Mouse (Mus musculus) megakaryocyte, embryonic 14.5 days (primary cell): Measurements from ENCODE around the gene Lsm12. TPM values are rescaled to one million over a fixed set of nuclear protein-coding genes. Genes with fewer than 3 reads are reported as not detected.

Experiments
- H3K27me3 ChIP-seq: replicated peaks from 2 replicates; pipeline ENCODE3; 2012; ENCODE audit warnings: inconsistent platforms
- H3K36me3 ChIP-seq: replicated peaks from 2 replicates; pipeline ENCODE3; 2012; ENCODE audit warnings: low read length, inconsistent platforms, mixed read lengths
- H3K4me1 ChIP-seq: 2 replicates; pipeline ENCODE4 v1.6.1; 2012; ENCODE audit warnings: inconsistent platforms
- H3K4me3 ChIP-seq: replicated peaks from 2 replicates; pipeline ENCODE3; 2012; ENCODE audit warnings: moderate library complexity, mild to moderate bottlenecking, inconsistent platforms
- H3K9me3 ChIP-seq: 2 replicates; pipeline ENCODE4 v1.6.1; 2012; ENCODE audit warnings: inconsistent platforms
- FLI1 ChIP-seq: IDR thresholded peaks from 2 replicates; pipeline ENCODE4 v1.6.1; 2012; ENCODE audit warnings: low read length, inconsistent platforms, mixed read lengths
- GATA1 ChIP-seq: IDR thresholded peaks from 3 replicates; pipeline ENCODE4 v1.6.1; 2012; ENCODE audit warnings: mixed read lengths, low read length, inconsistent platforms, borderline replicate concordance
- polyA plus RNA-seq: library from polyadenylated mRNA; stranded (reverse); fragments of >175 nt; gene quantifications from 2 replicates; pipeline ENCODE4 v1.2.3, GENCODE M21; 2012; ENCODE audit warnings: low replicate concordance; ENCODE audit not compliant: insufficient read depth

Gene Lsm12
- polyA plus RNA-seq, result 36.7 and 120 TPM in 2 replicates

GRCm38 (mm10) chr11:102184646-102185495, at the start of gene Lsm12:
Gene Lsm12, minus strand, starts transcription at chr11:102185296.
- no peak for TF ChIP-seq FLI1
- TF ChIP-seq GATA1, result no peak
- H3K4me3 ChIP-seq, result peak within 1 kb of the TSS; percentile 97
- H3K36me3 ChIP-seq, result peaks cover 35% of the 10 kb centered on the region
- no peaks in the 10 kb centered on the region for H3K9me3 ChIP-seq
- H3K4me1 ChIP-seq, result peaks cover 65% of the 10 kb centered on the region
- no peaks in the 10 kb centered on the region for H3K27me3 ChIP-seq

DNA sequence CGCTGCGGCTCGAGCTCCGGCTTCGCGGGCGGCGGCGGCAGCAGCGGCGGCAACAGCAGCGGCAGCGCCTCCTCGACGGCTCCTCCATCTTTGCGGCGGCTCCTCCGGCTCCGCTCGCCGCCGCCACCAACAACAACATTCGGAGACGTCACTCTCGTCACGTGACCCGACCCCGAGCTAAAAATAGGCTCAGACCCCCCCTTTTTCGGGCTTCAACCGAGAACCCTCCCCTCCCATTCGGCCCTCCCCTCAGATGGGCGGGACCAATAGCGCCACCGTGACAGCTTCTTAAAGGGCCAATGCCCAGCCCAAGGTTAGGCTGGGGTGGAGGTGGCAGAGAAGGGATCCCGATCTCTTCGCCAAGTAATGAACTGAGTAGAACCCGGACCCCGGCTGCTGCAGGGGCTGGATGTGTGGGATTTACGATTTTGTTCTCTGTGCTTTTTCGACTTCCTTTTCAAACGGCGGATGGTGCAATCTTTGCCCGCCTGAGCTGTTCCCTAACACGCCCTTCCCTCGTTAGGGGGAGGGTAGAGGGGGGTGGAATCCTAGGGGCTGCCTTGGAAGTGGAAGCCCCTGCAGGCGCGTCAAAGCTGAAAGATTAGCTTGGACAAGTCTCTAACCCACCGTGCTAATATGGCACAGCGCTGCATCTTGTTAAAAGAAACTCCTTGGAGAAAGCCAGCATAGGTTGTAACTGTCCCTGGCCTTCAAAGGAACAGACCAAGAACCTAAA, 45.1 kb upstream of the Lsm12 start, which contains the start of gene Hdac5:
Gene Hdac5 (minus strand): TSS at position 161 of the 736 bp plus-strand sequence.
- H3K27me3 ChIP-seq, result peaks cover 2% of the 10 kb centered on the region

GRCm38 (mm10) chr11:102229331-102229953, 44.3 kb upstream of the Lsm12 start:
- no peaks in the 10 kb centered on the region for H3K27me3 ChIP-seq
- H3K9me3 ChIP-seq, result no peaks in the 10 kb centered on the region
- H3K36me3 ChIP-seq, result peaks cover 43% of the 10 kb centered on the region
- peak overlapping the region; percentile 98 for H3K4me3 ChIP-seq
- peaks cover 60% of the 10 kb centered on the region for H3K4me1 ChIP-seq
- no peak for TF ChIP-seq FLI1
- TF ChIP-seq GATA1, result no peak

More for the DNA sequence above, 45.1 kb upstream of the Lsm12 start, which contains the start of gene Hdac5:
- Histone ChIP-seq H3K36me3 (peaks cover 36% of the 10 kb centered on the region), H3K9me3 (no peaks in the 10 kb centered on the region), H3K4me1 (peaks cover 57% of the 10 kb centered on the region), H3K4me3 (peak within 1 kb of the TSS; percentile 98)
- no peak for TF ChIP-seq GATA1

DNA sequence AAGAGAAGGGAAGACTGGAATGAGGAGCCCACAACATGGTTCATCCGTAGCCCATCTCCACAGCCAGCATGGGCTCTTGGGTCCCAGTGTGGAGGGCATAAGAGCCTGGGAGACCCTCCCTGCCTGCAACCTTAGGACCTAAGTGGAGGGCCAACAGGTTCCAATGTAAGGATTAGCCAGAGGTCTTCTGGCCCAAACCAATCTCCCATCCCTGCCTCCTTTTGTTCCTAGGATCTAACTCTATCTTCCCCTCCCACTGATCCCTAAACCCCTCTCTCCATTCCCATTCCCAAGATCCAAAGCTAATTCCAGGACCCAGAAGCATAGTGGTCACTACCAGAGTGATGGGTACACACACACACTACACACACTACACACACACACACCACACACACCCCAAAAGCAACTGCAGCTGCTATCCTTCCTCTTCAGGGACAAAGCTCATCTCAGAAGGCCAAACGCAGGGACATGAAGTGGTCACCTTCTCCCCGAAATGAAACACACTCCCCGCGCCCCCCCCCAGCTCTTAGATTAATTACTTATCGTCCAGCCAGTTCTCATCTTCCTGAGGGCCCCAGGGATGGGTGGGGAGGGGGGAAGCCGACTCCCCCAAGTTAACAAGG, 43.7 kb upstream of the Lsm12 start:
- H3K4me3 ChIP-seq, result peak overlapping the region; percentile 98
- no peaks in the 10 kb centered on the region for H3K9me3 ChIP-seq
- peaks cover 67% of the 10 kb centered on the region for H3K4me1 ChIP-seq
- H3K27me3 ChIP-seq, result no peaks in the 10 kb centered on the region
- peaks cover 50% of the 10 kb centered on the region for H3K36me3 ChIP-seq
- TF ChIP-seq FLI1 (no peak), GATA1 (no peak)

DNA sequence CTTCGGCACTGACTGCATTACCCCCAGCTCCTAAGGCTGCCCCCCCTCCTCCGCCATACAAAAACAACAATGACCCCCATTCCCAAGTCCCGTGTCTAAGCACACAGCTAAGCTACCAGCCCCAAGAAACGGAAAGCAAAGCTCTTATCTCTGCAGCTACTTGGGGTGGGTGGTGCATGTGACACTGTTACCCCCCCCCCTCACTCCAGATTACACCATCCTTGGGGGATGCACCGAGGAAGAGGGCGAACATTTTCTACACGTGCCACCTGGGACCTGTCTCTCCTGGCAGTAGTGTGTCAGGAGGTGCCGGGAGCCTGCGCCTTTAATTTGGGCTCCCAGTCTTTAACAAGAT, 43.1 kb upstream of the Lsm12 start:
- Histone ChIP-seq H3K27me3 (no peaks in the 10 kb centered on the region), H3K9me3 (no peaks in the 10 kb centered on the region), H3K36me3 (peaks cover 56% of the 10 kb centered on the region), H3K4me3 (peak overlapping the region; percentile 98), H3K4me1 (peaks cover 73% of the 10 kb centered on the region)
- no peak for TF ChIP-seq FLI1

GRCm38 (mm10) chr11:102227270-102228190, 42.4 kb upstream of the Lsm12 start:
- peaks cover 62% of the 10 kb centered on the region for H3K36me3 ChIP-seq
- H3K4me3 ChIP-seq, result peak overlapping the region; percentile 98
- H3K27me3 ChIP-seq, result no peaks in the 10 kb centered on the region
- H3K4me1 ChIP-seq, result peaks cover 75% of the 10 kb centered on the region
- TF ChIP-seq GATA1 (no peak), FLI1 (no peak)
- H3K9me3 ChIP-seq, result no peaks in the 10 kb centered on the region

DNA sequence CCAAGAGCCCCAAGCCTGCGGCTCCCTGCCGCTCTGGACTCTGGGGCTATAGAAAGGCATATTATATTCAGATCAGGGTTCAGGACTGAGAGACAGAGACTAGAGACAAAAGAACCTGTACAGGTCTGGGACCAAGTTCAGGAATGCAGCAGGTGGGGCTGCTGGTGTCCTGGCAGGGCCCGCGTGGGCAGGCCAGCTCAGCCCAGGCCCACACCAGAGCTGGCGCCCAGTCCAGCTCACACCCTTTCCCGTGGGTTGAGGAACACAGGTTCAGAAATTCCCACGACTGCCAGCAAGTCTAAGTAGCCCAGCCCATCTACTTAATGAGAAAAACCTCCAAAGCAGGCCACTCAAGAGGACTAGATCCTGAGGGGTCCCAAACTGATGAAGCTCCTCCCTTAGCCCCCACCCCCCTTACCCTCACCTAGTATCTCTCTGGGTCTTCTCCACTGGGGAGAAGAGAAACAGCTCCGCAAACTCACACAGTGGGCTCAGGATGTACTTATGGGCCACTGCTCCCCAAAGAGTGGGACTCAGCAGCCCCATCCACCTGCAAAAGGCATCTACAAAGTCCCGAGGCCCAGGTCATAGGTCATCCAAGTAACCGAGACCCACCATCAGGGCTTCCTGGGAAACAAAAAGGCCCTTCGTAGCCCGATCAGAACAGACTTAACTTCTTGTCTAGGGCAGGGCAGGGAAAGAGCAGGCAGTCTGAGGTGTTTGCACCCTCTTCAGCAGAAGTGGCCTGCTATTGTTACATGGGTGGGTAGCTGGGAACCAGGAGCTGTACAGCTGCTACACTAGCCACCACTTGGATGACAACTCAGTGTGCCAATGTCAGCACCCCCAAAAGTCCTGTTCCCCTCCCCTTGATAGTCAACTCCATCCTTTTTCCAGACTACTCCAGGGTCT, 41.2 kb upstream of the Lsm12 start:
- no peak for TF ChIP-seq GATA1
- TF ChIP-seq FLI1, result no peak
- peaks cover 74% of the 10 kb centered on the region for H3K36me3 ChIP-seq
- H3K9me3 ChIP-seq, result no peaks in the 10 kb centered on the region
- peak overlapping the region; percentile 98 for H3K4me3 ChIP-seq
- peaks cover 87% of the 10 kb centered on the region for H3K4me1 ChIP-seq
- H3K27me3 ChIP-seq, result no peaks in the 10 kb centered on the region

- peak overlapping the region; percentile 81 for H3K4me3 ChIP-seq
- TF ChIP-seq FLI1, result no peak
- no peak for TF ChIP-seq GATA1
- H3K27me3 ChIP-seq, result no peaks in the 10 kb centered on the region
- H3K9me3 ChIP-seq, result no peaks in the 10 kb centered on the region
- peaks cover 91% of the 10 kb centered on the region for H3K4me1 ChIP-seq
- H3K36me3 ChIP-seq, result peaks cover 85% of the 10 kb centered on the region
Observed at GRCm38 (mm10) chr11:102225221-102225620, 40.1 kb upstream of the Lsm12 start.
